Mouse (Mus musculus) cerebellum, adult 11 months (tissue): ENCODE data around the gene Usp43.

Experiments used
- DNase-seq: peaks from one replicate; pipeline ENCODE4 v3.0.0; 2022

The Usp43 gene

DNA sequence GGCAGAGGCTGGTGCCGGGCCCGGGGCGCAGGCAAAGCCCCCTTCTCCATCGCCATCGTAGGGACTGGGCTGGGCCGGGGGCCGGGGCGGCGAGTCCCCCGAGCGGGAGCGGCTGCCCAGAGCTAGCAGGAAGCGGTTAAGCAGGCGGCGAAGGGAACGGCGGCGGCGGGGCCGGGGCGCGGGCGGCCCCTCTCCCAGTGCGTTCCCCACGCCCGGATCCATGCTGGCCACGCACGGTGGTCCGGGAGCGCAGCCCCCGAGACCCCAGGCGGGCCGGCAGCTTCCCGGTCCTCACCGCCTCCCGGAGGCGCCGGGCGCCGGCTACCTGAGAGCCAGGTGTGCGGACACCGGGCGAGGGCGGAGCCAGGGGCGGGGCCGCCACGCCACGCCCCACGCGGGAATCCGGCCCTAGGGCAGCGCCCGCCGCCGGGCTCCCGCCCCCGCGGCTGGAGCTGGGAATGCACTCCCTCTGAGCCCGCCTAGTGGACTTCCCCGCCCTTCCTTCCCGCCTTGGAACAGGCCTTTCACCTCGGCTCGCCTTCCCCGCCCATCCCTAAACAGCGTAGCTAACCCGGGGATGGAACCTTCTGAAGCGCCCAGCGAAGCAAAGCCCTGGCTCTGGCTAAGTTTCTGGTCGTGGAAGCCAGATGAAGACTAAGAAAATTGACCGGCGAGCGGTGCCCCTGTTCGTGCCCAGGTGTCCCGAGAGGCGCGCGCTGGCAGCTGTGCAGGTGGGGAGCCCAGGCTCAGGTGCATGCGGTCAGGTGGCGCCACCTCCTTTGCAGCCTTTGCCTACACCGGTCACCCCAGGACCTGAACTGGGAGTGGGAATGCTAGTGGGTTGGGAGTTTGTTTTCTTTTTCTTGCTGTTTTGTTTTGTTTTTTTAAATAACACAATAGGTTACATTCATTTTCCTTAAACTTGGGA is at the start of gene Usp43:
Usp43 (minus strand) TSS at position 327 of the 928 bp plus-strand sequence.
- DNase-seq, result no peak

DNA sequence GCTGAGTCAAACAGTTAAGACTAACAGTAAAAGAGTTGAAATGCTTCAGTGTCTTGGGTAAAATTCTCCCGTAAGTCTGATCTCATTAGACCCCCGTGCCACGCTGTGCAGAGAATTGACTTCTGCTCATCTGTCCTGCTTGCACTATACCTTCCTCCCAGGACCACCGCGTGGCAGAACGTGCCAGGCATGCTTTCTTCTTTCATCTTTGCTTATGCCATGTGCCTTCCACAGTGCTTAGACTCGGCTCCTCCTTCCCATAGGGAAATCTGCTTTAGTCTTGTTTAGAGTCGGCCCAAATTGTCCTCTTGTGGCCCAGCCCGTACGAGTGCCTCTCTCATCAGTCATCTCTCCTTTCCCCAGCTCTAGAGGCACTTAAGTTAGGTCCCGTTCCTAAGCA is 45.9 kb upstream of the Usp43 start:
- DNase-seq, result no peak

DNA sequence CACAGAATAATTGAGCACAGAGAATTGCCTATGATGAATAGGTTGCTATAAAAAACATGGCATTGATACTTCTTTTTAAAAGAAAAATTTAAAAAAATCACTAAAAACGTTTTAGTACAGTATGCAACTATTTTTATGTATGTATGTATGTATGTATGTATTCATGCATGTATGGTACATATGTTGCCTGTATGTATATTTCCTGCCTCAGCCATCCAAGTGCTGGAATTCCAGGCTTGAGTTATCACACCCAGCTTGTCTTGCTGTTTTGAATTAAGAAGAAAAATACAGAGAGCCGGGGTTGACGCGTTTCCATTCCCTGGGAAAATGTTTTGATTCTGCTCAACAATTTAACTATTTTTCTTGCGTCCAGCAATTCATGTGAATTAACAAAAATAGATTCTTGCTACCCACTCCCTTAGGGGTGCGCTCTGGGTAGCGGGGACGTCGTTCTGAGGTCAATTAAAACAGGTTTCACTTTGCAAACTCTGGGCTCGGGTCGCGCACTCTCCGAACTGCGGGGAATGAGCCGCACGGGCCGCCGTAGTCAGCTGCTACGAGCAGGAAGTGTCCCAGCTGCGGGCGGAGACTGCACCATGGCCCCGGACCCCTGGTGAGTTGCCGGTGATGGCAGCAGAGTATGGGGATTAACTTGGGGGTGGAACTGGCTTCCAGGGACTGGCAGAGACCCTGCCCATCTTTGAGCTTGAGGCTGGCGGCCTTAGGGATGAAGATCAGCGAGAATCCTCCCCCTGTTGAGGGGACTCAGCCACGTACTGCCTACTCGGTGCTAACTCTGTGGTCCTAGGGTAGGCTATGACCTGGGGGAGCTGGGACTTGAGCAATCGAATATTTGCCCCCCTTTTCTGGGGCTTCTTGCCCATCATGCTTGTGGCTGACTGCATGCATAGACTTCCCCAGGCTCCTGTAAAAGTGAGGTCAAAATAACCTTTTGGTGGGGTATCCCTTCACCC is 44.2 kb upstream of the Usp43 start, which contains the start of gene Stx8:
Stx8 (plus strand) TSS at position 289 of the 974 bp plus-strand sequence.
- peak; percentile 86 for DNase-seq

DNA sequence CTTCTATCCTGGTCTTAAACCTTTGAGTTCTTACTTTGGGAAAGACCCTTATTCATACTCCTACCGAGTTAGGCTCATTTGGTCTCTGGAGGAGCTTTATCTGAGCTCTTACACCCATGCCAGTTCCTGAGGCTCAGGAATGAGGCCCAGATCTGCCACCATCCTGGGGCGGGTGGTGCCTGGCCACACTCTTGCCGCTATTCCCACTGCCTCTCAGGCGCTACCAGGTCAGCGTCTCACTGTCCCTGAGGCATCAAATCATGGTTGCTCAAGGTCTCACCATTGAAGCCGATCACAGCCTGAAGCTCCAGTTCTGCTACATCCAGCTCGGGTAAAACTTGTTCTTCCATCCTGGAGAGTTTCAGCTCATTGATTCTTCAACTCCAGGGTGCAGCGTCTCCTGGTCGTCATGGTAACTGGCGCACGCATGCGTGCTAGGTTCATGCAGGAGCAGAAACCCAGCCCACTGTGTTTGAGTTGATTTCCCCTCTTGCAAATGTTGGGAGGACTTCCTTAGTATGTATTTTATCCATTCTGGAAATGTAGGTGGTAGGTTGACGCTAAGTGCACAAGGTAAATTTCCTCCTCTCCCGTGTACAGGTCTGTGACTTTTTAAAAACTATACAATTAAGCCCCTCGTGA is 43.4 kb upstream of the Usp43 start, which contains the start of gene Cfap52:
Cfap52 (minus strand) TSS at position 410 of the 642 bp plus-strand sequence.
- DNase-seq, result peak; percentile 75

DNA sequence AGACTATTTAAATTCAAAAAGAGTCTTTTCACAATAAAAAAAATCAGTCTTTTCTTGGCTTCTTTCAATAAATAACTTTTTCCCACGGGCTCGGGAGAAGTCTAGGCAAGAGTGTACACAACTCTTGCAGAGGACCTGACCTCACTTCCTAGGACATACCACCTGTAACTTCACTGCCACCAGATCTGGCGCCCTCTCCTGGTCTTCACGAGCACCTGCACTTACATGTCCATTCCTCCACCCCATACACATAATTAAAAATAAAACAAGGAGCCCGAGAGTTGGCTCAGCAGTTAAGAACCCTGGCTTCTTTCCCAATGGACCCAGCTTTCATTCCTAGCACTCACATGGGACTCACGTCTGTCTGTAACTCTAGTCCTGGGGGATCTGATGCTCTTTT is 42.2 kb upstream of the Usp43 start:
- DNase-seq, result no peak

DNA sequence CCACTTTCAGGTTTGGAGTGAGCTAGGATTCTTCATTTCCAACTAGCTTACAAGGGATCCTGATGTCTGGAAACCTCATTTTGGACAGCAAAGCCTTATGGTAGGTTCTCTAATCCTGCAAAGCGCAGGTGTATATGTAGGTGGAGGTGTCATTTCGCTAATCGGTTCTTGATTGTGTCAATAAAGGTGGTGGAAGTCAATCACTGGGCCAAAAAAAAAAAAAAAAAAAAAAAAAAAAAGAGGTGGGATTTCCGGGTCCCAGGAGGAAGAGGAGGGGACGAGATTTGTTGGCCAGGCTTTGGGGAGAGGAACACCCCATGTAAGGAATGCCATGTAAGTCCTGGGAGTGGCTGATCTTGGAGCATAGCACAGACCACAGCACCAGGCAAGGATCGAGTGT is 32.5 kb upstream of the Usp43 start:
- no peak for DNase-seq

DNA sequence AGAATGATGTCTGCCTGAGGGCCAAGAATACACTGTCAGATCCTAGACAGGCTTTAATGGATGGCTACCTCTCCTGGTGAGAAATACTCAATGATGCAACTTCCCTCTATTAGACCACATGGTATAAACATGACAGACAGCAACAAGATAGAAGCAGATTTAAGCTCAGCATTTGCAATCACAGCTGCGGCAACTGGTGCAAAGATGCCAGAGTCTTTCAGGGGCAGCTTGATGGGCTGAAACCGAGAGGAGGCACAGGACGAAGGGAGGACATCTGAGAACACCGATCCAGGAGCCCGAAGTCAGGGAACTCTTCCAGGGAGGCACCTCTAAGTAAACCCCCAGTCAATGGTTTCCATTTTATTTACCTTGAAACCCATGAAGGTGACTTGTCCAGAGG is 31.7 kb upstream of the Usp43 start:
- no peak for DNase-seq

DNA sequence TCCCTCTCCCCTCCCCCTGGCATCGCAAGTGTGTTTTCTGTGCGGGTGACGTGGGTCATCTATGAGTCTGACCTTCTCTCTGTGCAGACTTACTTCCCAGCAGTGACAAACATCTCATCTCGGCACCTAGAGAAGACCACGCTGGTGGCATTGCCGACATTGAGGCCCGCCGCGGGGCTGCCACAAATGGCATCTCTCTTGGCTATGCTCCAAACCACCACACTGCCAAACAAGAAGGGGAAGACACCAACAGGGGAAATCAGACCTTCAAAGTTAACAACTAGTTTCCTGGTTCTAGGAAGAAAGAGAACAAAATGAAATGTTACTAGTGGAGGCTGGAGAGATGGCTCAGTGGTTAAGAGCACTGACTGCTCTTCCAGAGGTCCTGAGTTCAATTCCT is 27.5 kb upstream of the Usp43 start:
- no peak for DNase-seq

DNA sequence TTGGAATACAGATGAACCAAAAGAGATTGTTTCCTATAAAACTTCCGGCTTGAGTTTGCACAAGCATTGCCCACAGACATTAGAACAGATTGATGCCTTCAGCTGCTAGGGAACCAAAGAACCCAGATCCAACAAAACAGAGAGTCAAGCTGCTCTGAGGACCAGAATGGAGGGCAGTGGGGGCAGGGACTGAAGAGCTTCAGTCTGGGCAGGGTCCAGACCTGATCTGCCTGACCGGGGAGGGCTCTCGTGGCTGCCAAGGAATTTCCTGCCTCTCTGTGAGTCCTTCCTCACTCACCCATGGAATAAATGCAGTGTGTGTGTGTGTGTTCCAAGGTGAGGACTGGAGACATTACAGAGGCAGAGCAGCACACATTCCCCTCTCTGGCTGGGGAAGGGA is 26.3 kb upstream of the Usp43 start:
- DNase-seq, result no peak

DNA sequence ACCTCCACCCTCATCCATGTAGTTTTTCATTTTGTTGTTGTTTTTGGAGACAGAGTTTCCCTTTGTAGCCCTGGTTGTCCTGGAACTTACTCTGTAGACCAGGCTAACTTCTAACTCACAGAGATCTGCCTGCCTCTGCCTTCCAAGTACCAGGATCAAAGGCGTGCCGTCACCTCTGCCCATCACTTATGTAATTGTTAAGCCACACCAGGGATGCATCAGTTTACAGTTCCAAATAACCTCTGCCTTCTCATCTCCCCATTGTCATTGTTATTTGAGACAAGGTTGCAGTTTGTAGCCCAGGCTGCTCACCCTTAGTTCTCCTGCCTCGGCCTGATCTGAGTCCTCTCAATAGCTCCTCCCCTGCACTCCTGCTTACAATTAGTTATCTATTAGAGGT is 10.2 kb upstream of the Usp43 start:
- no peak for DNase-seq

DNA sequence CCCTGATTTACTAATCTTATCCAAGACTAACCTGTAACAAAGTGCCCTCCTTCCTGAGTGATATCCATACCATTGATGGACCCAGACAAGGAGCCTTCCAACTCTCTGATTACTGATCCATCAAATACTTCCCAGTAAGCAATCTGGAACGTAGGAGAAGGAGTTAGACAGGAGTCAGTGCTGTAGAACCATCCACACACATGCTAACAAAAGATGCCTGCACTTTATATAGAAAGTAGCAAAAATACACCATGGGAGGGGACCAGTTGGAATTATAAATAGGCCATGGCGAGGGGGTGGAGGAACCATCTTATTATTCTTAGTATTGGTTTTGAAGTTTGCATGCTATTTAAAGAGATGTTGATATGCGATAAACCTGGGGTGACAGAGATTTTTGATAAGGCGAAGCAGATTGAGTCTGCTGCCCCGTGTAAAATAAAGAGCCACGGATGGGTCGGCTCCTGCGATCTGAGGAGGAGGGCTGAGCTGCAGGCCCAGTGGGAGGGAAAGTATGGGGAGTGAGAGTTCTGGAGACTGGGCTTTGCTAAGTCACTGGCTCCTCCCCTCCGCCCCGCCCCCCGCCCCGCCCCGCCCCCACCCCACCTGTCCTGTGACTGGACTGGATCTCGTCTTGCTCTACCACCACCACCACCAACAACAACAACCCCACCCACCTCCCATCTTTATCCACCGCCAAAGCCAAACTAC is 4.5 kb upstream of the Usp43 start:
- DNase-seq, result no peak

DNA sequence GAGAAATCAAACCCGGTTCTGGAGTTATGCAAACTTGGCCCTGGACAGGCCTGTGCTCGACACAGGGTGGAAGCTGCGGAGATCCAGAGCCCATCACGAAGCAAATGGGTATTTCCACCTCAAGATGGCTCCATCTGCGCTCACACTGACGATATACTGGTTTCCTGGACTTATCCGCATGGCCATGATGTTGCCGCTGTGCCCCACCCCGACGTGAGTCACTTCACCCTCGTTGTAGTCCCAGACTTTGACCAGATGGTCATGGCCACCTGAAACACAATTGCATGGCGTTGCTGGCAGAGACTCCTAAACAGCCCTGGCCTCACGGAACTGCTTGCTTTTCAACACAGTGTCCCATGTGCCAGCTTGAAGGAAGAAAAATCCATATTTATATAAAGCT is 3.0 kb upstream of the Usp43 start:
- no peak for DNase-seq

DNA sequence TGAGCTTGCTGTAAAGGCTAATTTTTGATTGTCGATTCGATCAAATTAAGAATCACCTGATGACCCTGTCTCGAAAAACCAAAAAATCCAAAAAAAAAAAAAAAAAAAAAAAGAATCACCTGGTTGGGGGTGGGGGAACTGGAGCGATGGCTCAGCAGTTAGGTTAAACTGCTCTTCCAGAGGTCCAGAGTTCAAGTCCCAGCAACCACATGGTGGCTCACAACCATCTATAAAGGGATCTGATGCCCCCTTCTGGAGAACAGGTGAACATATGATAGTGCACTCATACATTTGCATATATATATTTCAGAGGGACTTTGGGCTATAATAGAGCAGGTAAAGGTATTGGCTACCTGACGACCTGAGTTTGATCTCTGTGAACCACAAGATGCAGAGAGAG is 1.8 kb upstream of the Usp43 start:
- no peak for DNase-seq

DNA sequence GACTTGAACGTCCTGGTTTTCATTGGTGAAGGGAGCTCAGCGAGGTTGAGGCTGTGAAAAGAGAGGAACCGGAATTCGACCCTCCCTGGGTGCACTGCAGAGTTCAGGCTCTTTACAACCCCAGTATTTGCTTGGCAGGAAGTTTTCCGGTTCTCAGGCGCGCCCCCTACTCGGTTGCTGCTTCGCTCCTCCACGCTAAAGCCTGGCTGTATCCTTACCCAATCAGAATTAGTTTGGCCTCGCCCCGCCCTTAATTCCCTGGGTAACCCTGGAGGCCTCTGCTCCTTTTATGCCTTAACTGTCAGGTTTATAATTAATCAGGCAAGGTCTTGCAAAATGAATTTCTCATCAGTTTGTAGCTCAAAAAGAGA is 787 bp upstream of the Usp43 start:
- DNase-seq, result no peak

DNA sequence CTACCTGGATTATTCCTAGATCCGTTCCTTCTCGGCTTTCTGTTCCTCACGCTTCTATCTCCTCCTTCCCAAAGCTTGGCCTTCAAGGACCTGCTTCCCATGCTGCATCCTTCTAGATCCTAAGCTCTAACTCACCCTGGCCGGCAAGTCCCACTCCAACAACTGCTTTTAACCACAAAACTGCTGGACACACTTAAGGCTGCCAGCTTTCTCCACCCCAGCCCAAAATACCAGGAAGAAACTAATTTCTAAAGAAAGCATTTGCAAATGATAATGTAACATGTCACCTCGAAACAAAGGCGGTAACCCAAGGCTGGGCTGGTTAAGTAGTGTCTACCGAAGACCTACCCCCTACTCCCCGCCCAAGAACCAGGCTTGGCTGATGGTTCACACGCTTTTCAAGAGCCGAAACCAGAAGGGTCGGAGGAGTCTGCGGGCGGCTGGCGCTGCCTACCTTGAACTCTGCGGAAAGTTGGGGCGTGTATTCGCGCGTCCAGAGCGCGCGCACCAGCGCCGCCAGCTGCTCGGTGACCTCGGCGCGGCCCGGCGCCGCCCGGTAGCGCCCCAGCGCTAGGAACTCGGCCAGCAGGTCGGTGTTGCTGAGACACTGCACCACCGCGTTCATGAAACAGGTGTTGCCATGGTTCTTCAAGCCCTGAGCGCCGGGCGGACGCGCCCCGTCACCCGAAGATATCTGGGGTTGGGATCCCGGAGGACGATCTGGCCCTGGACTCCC is 694 bp downstream of the Usp43 start:
- no peak for DNase-seq

DNA sequence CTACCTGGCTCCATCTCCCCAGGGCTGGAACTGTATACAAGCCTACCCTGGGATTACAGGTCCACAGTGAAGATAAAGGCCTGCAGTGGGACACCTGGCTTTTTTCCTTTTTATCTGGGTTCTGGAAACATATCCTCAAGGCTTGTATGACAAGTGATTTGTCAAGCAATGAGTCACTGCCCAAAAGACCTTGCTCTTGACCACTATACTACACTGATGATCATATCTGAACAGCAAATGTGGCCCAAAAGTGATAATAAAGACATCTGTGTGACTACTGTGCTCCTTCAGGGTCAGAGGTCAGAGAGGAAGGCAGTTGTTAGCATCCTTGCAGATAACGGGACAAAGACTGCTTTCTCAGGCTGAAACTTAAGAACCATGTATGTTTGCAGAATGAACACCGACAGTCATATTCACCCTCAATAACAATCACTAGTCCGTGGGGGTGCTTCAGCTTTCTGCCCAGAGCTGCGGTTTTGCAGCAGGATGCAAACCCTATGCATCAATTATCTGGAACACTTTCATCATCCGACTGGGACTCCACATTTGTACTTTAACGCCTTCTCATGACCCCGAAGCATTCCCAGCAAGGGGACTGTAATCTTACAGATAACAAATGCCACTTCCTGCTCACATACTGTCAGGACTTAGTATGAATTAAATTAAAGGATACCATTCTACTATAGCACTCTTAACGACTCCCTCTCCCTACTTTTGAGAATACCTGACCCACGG is 1.6 kb downstream of the Usp43 start:
- DNase-seq, result no peak

DNA sequence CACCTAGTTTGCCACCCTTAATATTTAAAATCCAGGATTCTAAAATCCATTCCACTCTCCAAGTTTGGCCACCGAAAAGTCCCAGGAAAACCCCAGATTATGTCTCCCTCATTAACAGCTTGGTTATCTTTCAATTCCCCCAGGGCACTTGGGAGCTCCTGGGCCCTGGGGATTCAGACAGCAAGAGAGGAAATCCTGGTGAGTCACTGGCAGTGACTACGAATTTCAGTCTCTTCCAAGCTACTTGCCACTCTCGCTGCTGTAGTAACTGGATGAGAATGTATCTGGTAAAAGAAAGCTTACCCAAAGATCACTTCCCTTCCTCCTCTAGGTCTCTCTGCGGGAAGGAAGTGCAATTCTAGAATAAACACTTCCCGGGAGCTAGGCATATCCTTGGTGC is 2.4 kb downstream of the Usp43 start:
- DNase-seq, result no peak

DNA sequence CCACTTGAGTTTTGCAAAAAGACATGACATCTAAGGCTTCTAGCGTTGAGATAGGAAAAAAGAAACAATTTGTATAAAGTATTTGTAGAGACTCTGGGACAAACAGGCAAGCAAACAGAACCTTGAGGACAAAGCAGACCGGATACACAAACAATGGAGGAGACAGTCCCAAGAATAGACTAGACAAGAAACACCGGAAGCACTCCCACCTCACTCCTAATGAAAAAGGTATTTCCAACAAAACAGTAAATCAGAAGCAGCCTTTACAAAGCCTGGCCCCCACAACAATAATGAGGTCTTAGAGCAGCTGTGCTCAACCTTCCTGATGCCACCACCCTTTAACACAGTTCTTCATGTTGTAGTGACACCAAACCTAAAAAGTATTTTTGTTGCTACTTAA is 4.8 kb downstream of the Usp43 start:
- DNase-seq, result no peak

DNA sequence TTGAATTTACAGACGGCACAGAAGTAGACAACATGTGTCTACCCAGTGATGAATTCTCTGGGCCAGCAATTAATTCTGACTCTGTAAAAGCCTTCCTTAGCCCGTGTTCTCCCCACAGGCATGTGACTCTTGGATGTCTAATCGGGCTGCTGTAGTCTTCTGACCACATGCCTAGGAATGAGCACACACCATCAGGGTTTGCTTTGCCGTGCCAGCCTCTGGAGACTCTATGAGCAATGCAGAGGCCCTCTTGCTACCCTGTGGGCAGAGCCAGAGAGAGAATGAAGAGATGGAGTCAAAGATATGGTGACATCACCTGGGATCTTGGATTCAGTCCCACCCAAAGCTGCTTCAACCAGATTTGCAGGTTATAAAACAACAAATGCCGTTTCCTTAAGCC is 10.9 kb downstream of the Usp43 start:
- no peak for DNase-seq

DNA sequence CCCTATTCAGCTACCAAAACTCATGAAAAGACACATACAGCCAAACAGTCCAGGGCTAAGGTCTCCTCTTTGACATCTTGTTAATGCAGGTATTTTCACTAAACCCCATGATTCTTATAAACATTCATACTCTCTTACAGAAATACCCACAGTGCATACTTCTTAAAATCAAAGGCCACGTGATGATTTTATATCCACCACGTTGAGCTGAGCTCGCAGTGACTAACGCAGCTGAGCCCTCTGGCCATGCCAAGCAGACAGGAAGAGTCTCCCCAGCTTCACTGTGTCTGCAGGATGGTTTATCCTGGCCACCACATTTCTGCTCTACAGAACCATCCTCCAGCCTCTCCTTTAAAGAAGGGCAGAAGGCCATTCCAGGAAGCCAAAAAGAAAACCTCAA is 18.2 kb downstream of the Usp43 start:
- no peak for DNase-seq

DNA sequence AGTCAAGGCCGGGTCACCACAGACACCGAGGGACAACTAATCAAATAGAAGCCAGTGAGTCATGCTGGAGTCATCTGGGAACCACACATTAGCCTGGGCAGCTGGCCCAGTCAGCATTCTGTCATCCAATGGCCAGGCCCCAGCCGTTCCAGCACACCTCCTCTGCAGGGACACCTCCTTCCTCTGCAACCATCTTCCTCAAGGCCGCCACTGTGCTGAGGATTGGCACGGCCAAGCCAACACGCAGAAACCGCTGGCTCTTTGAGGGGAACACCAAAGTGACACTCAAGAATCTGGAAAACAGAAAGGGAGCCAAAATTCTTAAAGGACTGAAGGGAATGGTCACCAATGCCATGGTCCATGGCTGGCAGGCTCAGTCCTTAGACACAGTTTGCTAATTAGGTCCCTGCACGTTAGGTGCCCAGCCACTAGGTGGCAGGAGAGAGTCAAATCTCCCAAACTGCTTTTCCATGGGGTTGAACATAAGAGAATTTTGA is 24.8 kb downstream of the Usp43 start:
- peak; percentile 20 for DNase-seq
